Mouse (Mus musculus) heart, embryonic 11.5 days (tissue): ENCODE measurements around the gene Cd244a. TPM values are rescaled to one million over a fixed set of nuclear protein-coding genes. Genes with fewer than 3 reads are reported as not detected.

Experiments
- ATAC-seq: fragments of 200-750 bp; cut with Nextera tagmentation; replicated peaks from 2 replicates; pipeline ENCODE4 v1.8.0; 2017; ENCODE audit warnings: moderate library complexity; ENCODE audit not compliant: insufficient number of reproducible peaks, low FRiP score, low TSS enrichment
- H3K27ac ChIP-seq: fragments of 300-500 bp; sonication (generic); 2 replicates; pipeline ENCODE4 v1.5.1; 2014; ENCODE audit warnings: mild to moderate bottlenecking, low read depth, low read length
- H3K27me3 ChIP-seq: fragments of 300-500 bp; sonication (generic); 2 replicates; pipeline ENCODE4 v1.6.1; 2014; ENCODE audit warnings: mild to moderate bottlenecking, low read length, mixed read lengths; ENCODE audit not compliant: control insufficient read depth, insufficient read depth
- H3K36me3 ChIP-seq: fragments of 300-500 bp; sonication (generic); 2 replicates; pipeline ENCODE4 v1.6.1; 2014; ENCODE audit warnings: mild to moderate bottlenecking, low read length, moderate library complexity, mixed read lengths; ENCODE audit not compliant: control insufficient read depth, insufficient read depth
- H3K4me1 ChIP-seq: fragments of 300-500 bp; sonication (generic); 2 replicates; pipeline ENCODE4 v1.6.1; 2014; ENCODE audit warnings: low read length; ENCODE audit not compliant: control insufficient read depth, insufficient read depth
- H3K4me2 ChIP-seq: fragments of 300-500 bp; sonication (generic); 2 replicates; pipeline ENCODE4 v1.6.1; 2014; ENCODE audit warnings: mild to moderate bottlenecking, moderate library complexity
- H3K4me3 ChIP-seq: fragments of 300-500 bp; sonication (generic); 2 replicates; pipeline ENCODE4 v1.5.1; 2014; ENCODE audit warnings: low read depth, low read length
- H3K9ac ChIP-seq: fragments of 300-500 bp; sonication (generic); 2 replicates; pipeline ENCODE4 v1.6.1; 2014; ENCODE audit warnings: mild to moderate bottlenecking, low read depth, low read length, moderate library complexity
- H3K9me3 ChIP-seq: fragments of 300-500 bp; sonication (generic); replicated peaks from 2 replicates; pipeline ENCODE4 v1.6.1; 2016; ENCODE audit warnings: low read length; ENCODE audit not compliant: control insufficient read depth
- WGBS: fragments of 180-500 bp; shearing (Covaris S2); extraction: QIAGEN DNeasy Blood & Tissue Kit; methylation state at CpG from one replicate; pipeline ENCODE4 v1.1.7; 2014; ENCODE audit not compliant: insufficient replicate concordance; 5-methylcytosine and 5-hydroxymethylcytosine counted together
- polyA plus RNA-seq: library from polyadenylated mRNA; unstranded; fragments of >200 nt; fragmentation: Nextera tagmentation; extraction: Ambion mirVana; gene quantifications from 2 replicates; pipeline ENCODE4 v1.2.1, GENCODE M21; 2014

Cd244a gene
- polyA plus RNA-seq, 1 experiment from 2014 or later = not detected

GRCm38 (mm10) chr1:171606656-171607055 is 47.7 kb downstream of the Cd244a start:
- no peak overlapping the region for H3K4me3 ChIP-seq
- H3K9ac ChIP-seq = no peak overlapping the region
- WGBS = 74% methylated on average over 3 of the region's 3 CpGs
- ATAC-seq = no peak
- H3K4me2 ChIP-seq = no peak overlapping the region
- no peaks in the 10 kb centered on the region for H3K27me3 ChIP-seq
- no peaks in the 10 kb centered on the region for H3K36me3 ChIP-seq
- H3K4me1 ChIP-seq = no peaks in the 10 kb centered on the region
- no peak overlapping the region for H3K27ac ChIP-seq
- no peaks in the 10 kb centered on the region for H3K9me3 ChIP-seq

GRCm38 (mm10) chr1:171607176-171607575 is 48.2 kb downstream of the Cd244a start, which contains the start of gene Ly9:
Ly9 (minus strand) TSS chr1:171607410.
- no peak for ATAC-seq
- Histone ChIP-seq H3K36me3 (no peaks in the 10 kb centered on the region), H3K9ac (no peak within 1 kb of the TSS), H3K27me3 (no peaks in the 10 kb centered on the region), H3K9me3 (no peaks in the 10 kb centered on the region), H3K4me2 (no peak within 1 kb of the TSS), H3K27ac (no peak within 1 kb of the TSS), H3K4me1 (no peaks in the 10 kb centered on the region), H3K4me3 (no peak within 1 kb of the TSS)
- 79% methylated on average over 9 of the region's 9 CpGs for WGBS

- no peaks in the 10 kb centered on the region for H3K36me3 ChIP-seq
- H3K9ac ChIP-seq = no peak overlapping the region
- H3K4me2 ChIP-seq = no peak overlapping the region
- WGBS = 85% methylated on average over 2 of the region's 2 CpGs
- H3K27ac ChIP-seq = no peak overlapping the region
- H3K9me3 ChIP-seq = no peaks in the 10 kb centered on the region
- ATAC-seq = no peak
- no peaks in the 10 kb centered on the region for H3K4me1 ChIP-seq
- no peak overlapping the region for H3K4me3 ChIP-seq
- no peaks in the 10 kb centered on the region for H3K27me3 ChIP-seq
These were observed 51.0 kb downstream of the Cd244a start for GRCm38 (mm10) chr1:171610026-171610425.

GRCm38 (mm10) chr1:171610781-171611180 is 51.8 kb downstream of the Cd244a start:
- Histone ChIP-seq H3K9ac (no peak overlapping the region), H3K4me1 (no peaks in the 10 kb centered on the region), H3K4me3 (no peak overlapping the region), H3K36me3 (no peaks in the 10 kb centered on the region), H3K9me3 (no peaks in the 10 kb centered on the region), H3K27ac (no peak overlapping the region), H3K27me3 (no peaks in the 10 kb centered on the region), H3K4me2 (no peak overlapping the region)
- no peak for ATAC-seq
- WGBS = 16% methylated on average over 1 of the region's 1 CpGs

- no peak for ATAC-seq
- Histone ChIP-seq H3K4me1 (no peaks in the 10 kb centered on the region), H3K4me2 (no peak overlapping the region), H3K27ac (no peak overlapping the region), H3K9me3 (no peaks in the 10 kb centered on the region), H3K36me3 (no peaks in the 10 kb centered on the region), H3K4me3 (no peak overlapping the region), H3K27me3 (no peaks in the 10 kb centered on the region), H3K9ac (no peak overlapping the region)
- 27% methylated on average over 2 of the region's 2 CpGs for WGBS
These were observed 55.0 kb downstream of the Cd244a start for GRCm38 (mm10) chr1:171613962-171614361.

- 70% methylated on average over 11 of the region's 11 CpGs for WGBS
These were observed 58.0 kb downstream of the Cd244a start for GRCm38 (mm10) chr1:171616881-171617515.

GRCm38 (mm10) chr1:171619001-171619400 is 60.0 kb downstream of the Cd244a start:
- H3K9me3 ChIP-seq = no peaks in the 10 kb centered on the region
- H3K4me3 ChIP-seq = no peak overlapping the region
- no peak overlapping the region for H3K9ac ChIP-seq
- no peak overlapping the region for H3K4me2 ChIP-seq
- WGBS = 75% methylated on average over 8 of the region's 8 CpGs
- H3K27me3 ChIP-seq = no peaks in the 10 kb centered on the region
- H3K27ac ChIP-seq = no peak overlapping the region
- no peaks in the 10 kb centered on the region for H3K36me3 ChIP-seq
- no peak for ATAC-seq
- H3K4me1 ChIP-seq = no peaks in the 10 kb centered on the region

More at GRCm38 (mm10) chr1:171616881-171617515, 58.0 kb downstream of the Cd244a start:
- Histone ChIP-seq H3K9me3 (no peaks in the 10 kb centered on the region), H3K27me3 (no peaks in the 10 kb centered on the region), H3K4me2 (no peak overlapping the region), H3K36me3 (no peaks in the 10 kb centered on the region), H3K4me3 (no peak overlapping the region), H3K27ac (no peak overlapping the region), H3K9ac (no peak overlapping the region), H3K4me1 (no peaks in the 10 kb centered on the region)
- ATAC-seq = no peak

GRCm38 (mm10) chr1:171619645-171620044 is 60.7 kb downstream of the Cd244a start:
- no peak overlapping the region for H3K4me3 ChIP-seq
- no peaks in the 10 kb centered on the region for H3K36me3 ChIP-seq
- H3K27me3 ChIP-seq = no peaks in the 10 kb centered on the region
- H3K4me1 ChIP-seq = no peaks in the 10 kb centered on the region
- WGBS = 77% methylated on average over 3 of the region's 3 CpGs
- no peak overlapping the region for H3K9ac ChIP-seq
- H3K27ac ChIP-seq = no peak overlapping the region
- no peak overlapping the region for H3K4me2 ChIP-seq
- no peak for ATAC-seq
- no peaks in the 10 kb centered on the region for H3K9me3 ChIP-seq

GRCm38 (mm10) chr1:171620091-171620490 is 61.1 kb downstream of the Cd244a start:
- H3K27me3 ChIP-seq = no peaks in the 10 kb centered on the region
- H3K27ac ChIP-seq = no peak overlapping the region
- H3K36me3 ChIP-seq = no peaks in the 10 kb centered on the region
- 85% methylated on average over 6 of the region's 6 CpGs for WGBS
- H3K9ac ChIP-seq = no peak overlapping the region
- no peak overlapping the region for H3K4me2 ChIP-seq
- H3K9me3 ChIP-seq = no peaks in the 10 kb centered on the region
- no peaks in the 10 kb centered on the region for H3K4me1 ChIP-seq
- no peak for ATAC-seq
- H3K4me3 ChIP-seq = no peak overlapping the region
